In the genomic region with DNA sequence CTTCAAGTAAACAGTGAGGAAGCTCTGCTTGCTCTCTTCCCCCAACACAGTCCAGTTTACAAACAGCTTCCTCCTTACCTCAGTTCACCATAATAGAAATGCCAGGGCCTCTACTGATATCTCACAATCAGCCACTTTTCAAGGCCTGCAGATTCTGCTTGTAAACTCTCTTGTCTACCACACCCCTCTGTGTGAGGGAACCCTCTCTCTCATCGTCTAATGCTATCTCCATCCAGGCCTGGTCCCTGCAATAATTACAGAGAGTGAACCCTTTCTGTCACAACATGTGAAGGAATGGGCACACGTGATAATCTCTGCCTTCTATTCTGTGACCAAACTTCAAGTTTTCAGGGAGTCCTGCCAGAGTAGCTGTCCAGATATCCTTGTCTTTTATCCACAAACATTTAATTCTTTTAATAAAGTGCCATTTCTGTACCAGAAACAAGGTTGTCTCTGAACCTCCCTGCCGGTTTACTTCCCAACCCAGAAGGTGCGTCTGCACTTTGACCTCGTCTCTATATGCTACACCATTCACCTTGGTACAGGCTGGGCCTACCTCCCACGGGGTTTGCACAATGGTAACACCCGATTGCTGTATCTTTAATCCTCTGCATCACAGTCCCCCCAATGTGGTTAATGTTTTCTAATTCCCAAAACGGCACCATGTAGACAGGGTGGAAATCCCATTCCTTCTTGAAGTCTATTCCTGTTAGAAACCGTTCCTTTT, we compare ENCODE assay signal across 22 mouse cellular contexts. TPM values are rescaled to one million over a fixed set of nuclear protein-coding genes. Genes with fewer than 3 reads are reported as not detected.
DNase-seq lines count a peak whose midpoint lies in the region; ATAC-seq and TF ChIP-seq lines count a peak whose summit lies in the region.
"Not testable (repeated sequence)": the region's sequence is repeated elsewhere in the genome, so short reads cannot be mapped to it uniquely, and the experiment has no call there.
"Had no signal": no experiment of that assay in that cellular context is flagged by ENCODE, and none has a peak within 500 bp of the region (broad histone marks: within the 10 kb centered on the region; RNA-seq: fewer than 3 reads in every experiment).

No protein-coding gene starts in this region.

- peaks cover 20% of the 10 kb centered on the region for H3K4me1 ChIP-seq in G1E (ENCODE audit: insufficient read depth, low read depth, low read length)
- not testable (repeated sequence) for H3K4me1 ChIP-seq in intestine, embryonic 15.5 days (replicated peaks); intestine, postnatal 0 days (replicated peaks; ENCODE audit: control insufficient read depth, insufficient read depth, low read length); liver, embryonic 12.5 days; liver, embryonic 14.5 days (replicated peaks; ENCODE audit: control insufficient read depth in 2 of 2, insufficient read depth in 2 of 2, low read length in 1 of 2); liver, embryonic 16.5 days (ENCODE audit: control insufficient read depth, low read depth, low read length)

- not testable (repeated sequence) for H3K9ac ChIP-seq in intestine, embryonic 15.5 days; intestine, postnatal 0 days (ENCODE audit: low read depth, low read length); liver, embryonic 12.5 days; liver, embryonic 14.5 days (replicated peaks); liver, embryonic 16.5 days (ENCODE audit: low read depth, low read length)

- TF ChIP-seq CTCF in G1E (IDR thresholded peaks at IDR 0.05; ENCODE audit: low read depth, low read length); intestine, postnatal 0 days (IDR thresholded peaks at IDR 0.05; ENCODE audit: low read depth); liver, embryonic 14.5 days (IDR thresholded peaks at IDR 0.05; ENCODE audit: low read depth): not testable (repeated sequence)

- not testable (repeated sequence) for DNase-seq in G1E (ENCODE audit: low spot score); liver, embryonic 14.5 days (ENCODE audit: low read depth in 3 of 3, low spot score in 3 of 3)

- not testable (repeated sequence) for H3K27ac ChIP-seq in intestine, embryonic 15.5 days; intestine, postnatal 0 days (ENCODE audit: low read depth, low read length); liver, embryonic 12.5 days; liver, embryonic 14.5 days; liver, embryonic 16.5 days (ENCODE audit: low read length)

- WGBS in intestine, embryonic 15.5 days = 62% methylated on average over 7 of the region's 9 CpGs
- WGBS in intestine, postnatal 0 days = 49% methylated on average over 5 of the region's 9 CpGs
- 61% methylated on average over 6 of the region's 9 CpGs for WGBS in liver, embryonic 12.5 days (ENCODE audit: insufficient replicate concordance)
- WGBS in liver, embryonic 14.5 days (ENCODE audit: insufficient replicate concordance) = 46% methylated on average over 4 of the region's 9 CpGs
- WGBS in liver, embryonic 16.5 days (ENCODE audit: insufficient replicate concordance) = 54% methylated on average over 5 of the region's 9 CpGs

- H3K27me3 ChIP-seq in G1E (ENCODE audit: insufficient read depth, low read length); intestine, embryonic 15.5 days (replicated peaks); intestine, postnatal 0 days (replicated peaks; ENCODE audit: control insufficient read depth, insufficient read depth, low read length); liver, embryonic 12.5 days (replicated peaks); liver, embryonic 14.5 days (ENCODE audit: control insufficient read depth, insufficient read depth, low read length); liver, embryonic 16.5 days (ENCODE audit: control insufficient read depth, insufficient read depth, low read depth, low read length): not testable (repeated sequence)

- H3K4me2 ChIP-seq in intestine, embryonic 15.5 days (replicated peaks); intestine, postnatal 0 days (replicated peaks; ENCODE audit: low read depth); liver, embryonic 12.5 days; liver, embryonic 14.5 days (ENCODE audit: low read depth); liver, embryonic 16.5 days (ENCODE audit: low read depth, low read length): not testable (repeated sequence)

- not testable (repeated sequence) for H3K9me3 ChIP-seq in G1E (replicated peaks); intestine, embryonic 15.5 days; liver, embryonic 14.5 days (ENCODE audit: control insufficient read depth, low read length); liver, embryonic 16.5 days (replicated peaks; ENCODE audit: control insufficient read depth, low read length)
- H3K9me3 ChIP-seq in intestine, postnatal 0 days (ENCODE audit: control insufficient read depth) = peaks cover 17% of the 10 kb centered on the region
- peaks cover 15% of the 10 kb centered on the region for H3K9me3 ChIP-seq in liver, embryonic 12.5 days (replicated peaks)

- not testable (repeated sequence) for H3K36me3 ChIP-seq in G1E (replicated peaks); intestine, embryonic 15.5 days; intestine, postnatal 0 days (ENCODE audit: control insufficient read depth, insufficient read depth); liver, embryonic 12.5 days; liver, embryonic 14.5 days (replicated peaks; ENCODE audit: control insufficient read depth, insufficient read depth, low read depth); liver, embryonic 16.5 days (ENCODE audit: control insufficient read depth, insufficient read depth)

- TF ChIP-seq EP300 in liver, embryonic 14.5 days (IDR thresholded peaks at IDR 0.05; ENCODE audit: low read depth) = not testable (repeated sequence)

- ATAC-seq in G1E (ENCODE audit: extremely low read depth, insufficient number of reproducible peaks, low FRiP score, poor library complexity, severe bottlenecking) = peak; percentile 63
- ATAC-seq in intestine, embryonic 15.5 days = peak; percentile 54
- peak; percentile 44; the same call in 1 of the 2 replicates for ATAC-seq in intestine, postnatal 0 days
- ATAC-seq in liver, embryonic 12.5 days = peak; percentile 50
- ATAC-seq in liver, embryonic 14.5 days (ENCODE audit: insufficient read depth) = peak; percentile 49; the same call in 1 of the 2 replicates
- peak; percentile 55 for ATAC-seq in liver, embryonic 16.5 days (ENCODE audit: low read depth)
- peak; percentile 46 for ATAC-seq in megakaryocyte-erythroid progenitor cell, adult 5-6 weeks (replicated peaks; ENCODE audit: low FRiP score, low TSS enrichment, poor library complexity, severe bottlenecking)

- not testable (repeated sequence) for H3K4me3 ChIP-seq in G1E (ENCODE audit: low read depth, low read length); intestine, embryonic 15.5 days (replicated peaks); intestine, postnatal 0 days (ENCODE audit: low read depth, low read length); liver, embryonic 12.5 days; liver, embryonic 14.5 days (ENCODE audit: insufficient read depth in 1 of 2, low read depth in 2 of 2, low read length in 2 of 2); liver, embryonic 16.5 days (ENCODE audit: low read depth, low read length)

RNA-seq across cellular contexts. Expression of gene Vmn1r3, which starts 38.5 kb away (rescaled TPM):
- total RNA-seq in G1E (2014; fragmentation: Nextera tagmentation) (not detected in 2 replicates), G1E (2017) (not detected in 2 replicates)
- not detected in 2 replicates for polyA plus RNA-seq in G1E (2012)
- not detected in 2 replicates for polyA plus RNA-seq in intestine, embryonic 15.5 days (2015; fragmentation: Nextera tagmentation; extraction: Ambion mirVana)
- polyA plus RNA-seq in intestine, postnatal 0 days (2015; fragmentation: Nextera tagmentation; extraction: Ambion mirVana) = not detected in 2 replicates
- polyA plus RNA-seq in liver, embryonic 12.5 days (2016; fragmentation: Nextera tagmentation; extraction: Ambion mirVana) = not detected in 2 replicates
- polyA plus RNA-seq in liver, embryonic 14.5 days (2012; rRNA removed) = not detected in 2 replicates
- polyA plus RNA-seq in liver, embryonic 14.5 days (2014; fragmentation: Nextera tagmentation; extraction: Ambion mirVana) = not detected in 2 replicates
- not detected in 2 replicates for polyA plus RNA-seq in liver, embryonic 16.5 days (2015; fragmentation: Nextera tagmentation; extraction: Ambion mirVana)
- total RNA-seq in megakaryocyte-erythroid progenitor cell, adult 5-6 weeks (2014; fragmentation: Nextera tagmentation) = not detected in 2 replicates
- total RNA-seq in megakaryocyte-erythroid progenitor cell, adult 5-6 weeks (2017) = not detected in 2 replicates
- total RNA-seq: CH12.LX; common myeloid progenitor, adult 5-6 weeks; MEL had no signal
- polyA plus RNA-seq: brain, embryonic 14.5 days; CD4-positive, CD25-positive, alpha-beta regulatory T cell, adult 4 months; embryonic facial prominence, embryonic 11.5 days; embryonic facial prominence, embryonic 13.5 days; embryonic facial prominence, embryonic 15.5 days; erythroblast, embryonic 14.5 days; forebrain, embryonic 10.5 days; forebrain, embryonic 13.5 days; forebrain, embryonic 15.5 days had no signal

RNA-seq across cellular contexts. Expression of gene Vmn1r2, which starts 56.5 kb away (rescaled TPM):
- total RNA-seq in G1E (2014; fragmentation: Nextera tagmentation) (1.6 TPM in 1 of 2 replicates, not detected in the other), G1E (2017) (0.81 TPM in 1 of 2 replicates, not detected in the other)
- polyA plus RNA-seq in G1E (2012) = not detected in 2 replicates
- not detected in 2 replicates for polyA plus RNA-seq in intestine, embryonic 15.5 days (2015; fragmentation: Nextera tagmentation; extraction: Ambion mirVana)
- not detected in 2 replicates for polyA plus RNA-seq in intestine, postnatal 0 days (2015; fragmentation: Nextera tagmentation; extraction: Ambion mirVana)
- not detected in 2 replicates for polyA plus RNA-seq in liver, embryonic 12.5 days (2016; fragmentation: Nextera tagmentation; extraction: Ambion mirVana)
- polyA plus RNA-seq in liver, embryonic 14.5 days (2012; rRNA removed) = not detected in 2 replicates
- not detected in 2 replicates for polyA plus RNA-seq in liver, embryonic 14.5 days (2014; fragmentation: Nextera tagmentation; extraction: Ambion mirVana)
- polyA plus RNA-seq in liver, embryonic 16.5 days (2015; fragmentation: Nextera tagmentation; extraction: Ambion mirVana) = not detected in 2 replicates
- total RNA-seq in megakaryocyte-erythroid progenitor cell, adult 5-6 weeks (2014; fragmentation: Nextera tagmentation) = not detected in 2 replicates
- not detected in 2 replicates for total RNA-seq in megakaryocyte-erythroid progenitor cell, adult 5-6 weeks (2017)
- total RNA-seq: adrenal gland, adult 2 months; adrenal gland, postnatal 10 days; adrenal gland, postnatal 4 days; CH12.LX; common myeloid progenitor, adult 5-6 weeks; MEL had no signal
- polyA plus RNA-seq: brain, embryonic 14.5 days; CD4-positive, CD25-positive, alpha-beta regulatory T cell, adult 4 months; embryonic facial prominence, embryonic 11.5 days; embryonic facial prominence, embryonic 13.5 days; embryonic facial prominence, embryonic 15.5 days; erythroblast, embryonic 14.5 days; forebrain, embryonic 10.5 days; forebrain, embryonic 13.5 days; forebrain, embryonic 15.5 days had no signal
